15 mouse cellular contexts compared by ENCODE assay signal in genomic region chr1:155322183-155322582, GRCm38 (mm10).
DNase-seq lines count a peak whose midpoint lies in the region; ATAC-seq and TF ChIP-seq lines count a peak whose summit lies in the region.
"Had no signal": no experiment of that assay in that cellular context is flagged by ENCODE, and none has a peak within 500 bp of the region (broad histone marks: within the 10 kb centered on the region; RNA-seq: fewer than 3 reads in every experiment).

No protein-coding gene starts in this region.

- ATAC-seq in midbrain, embryonic 13.5 days: no peak
- ATAC-seq in midbrain, postnatal 0 days (ENCODE audit: low FRiP score): no peak
- ATAC-seq: forebrain, postnatal 0 days; inflammation-experienced regulatory T-cells, adult 6 months had no signal

- TF ChIP-seq POLR2A in bone marrow macrophage, adult 2 months (IDR thresholded peaks at IDR 0.05; ENCODE audit: borderline replicate concordance, low read depth, low read length): no peak

- H3K9me3 ChIP-seq in midbrain, embryonic 13.5 days: no peaks in the 10 kb centered on the region
- H3K9me3 ChIP-seq in midbrain, postnatal 0 days (ENCODE audit: low read length): no peaks in the 10 kb centered on the region
- H3K9me3 ChIP-seq: embryonic facial prominence, embryonic 15.5 days; heart, embryonic 13.5 days; limb, embryonic 13.5 days had no signal

- TF ChIP-seq CTCF in midbrain, postnatal 0 days (IDR thresholded peaks at IDR 0.05): no peak
- no peak for TF ChIP-seq CTCF in bone marrow macrophage, adult 2 months (IDR thresholded peaks at IDR 0.05; ENCODE audit: low read depth, low read length)

- H3K36me3 ChIP-seq in midbrain, embryonic 13.5 days: 0 out of 2 replicates have a peak, but pooled peaks cover 3% of the 10 kb centered on the region
- H3K36me3 ChIP-seq in midbrain, postnatal 0 days (ENCODE audit: insufficient read depth, low read length): no peaks in the 10 kb centered on the region
- H3K36me3 ChIP-seq: embryonic facial prominence, embryonic 15.5 days had no signal

- WGBS in midbrain, embryonic 13.5 days: 88% methylated on average over 1 of the region's 1 CpGs
- 84% methylated on average over 1 of the region's 1 CpGs for WGBS in midbrain, postnatal 0 days

- H3K9ac ChIP-seq in midbrain, embryonic 13.5 days (replicated peaks): no peak overlapping the region
- no peak overlapping the region for H3K9ac ChIP-seq in midbrain, postnatal 0 days (replicated peaks; ENCODE audit: low read length, poor library complexity, severe bottlenecking)
- H3K9ac ChIP-seq: embryonic facial prominence, embryonic 15.5 days; forebrain, postnatal 0 days; heart, embryonic 13.5 days; limb, embryonic 13.5 days had no signal

- no peak for DNase-seq in midbrain, postnatal 0 days (ENCODE audit: low spot score)
- peak; percentile 65 for DNase-seq in lung, postnatal 25 days (ENCODE audit: low spot score)
- DNase-seq in thymus, postnatal 36 days: peak; percentile 4 to 12
- no peak for DNase-seq in heart, adult 11 months
- no peak for DNase-seq in heart, adult 18-20 months
- DNase-seq in spleen, postnatal 4 days (ENCODE audit: low spot score in 2 of 2): no peak
- DNase-seq: cerebellum, adult 8-10 months; forebrain, postnatal 0 days had no signal

- no peak overlapping the region for H3K4me3 ChIP-seq in midbrain, embryonic 13.5 days (replicated peaks)
- no peak overlapping the region for H3K4me3 ChIP-seq in midbrain, postnatal 0 days (ENCODE audit: low read depth, low read length)
- H3K4me3 ChIP-seq in bone marrow macrophage, adult 2 months (ENCODE audit: insufficient read depth, low read length): no peak overlapping the region
- H3K4me3 ChIP-seq: embryonic facial prominence, embryonic 15.5 days; heart, embryonic 13.5 days; limb, embryonic 13.5 days had no signal

- H3K27ac ChIP-seq in midbrain, embryonic 13.5 days: peak overlapping the region; percentile 35; the same call in 1 of the 2 replicates
- no peak overlapping the region for H3K27ac ChIP-seq in midbrain, postnatal 0 days (ENCODE audit: low read depth, low read length)
- 0 out of 2 replicates have a peak overlapping the region, but pooled peaks have one; percentile 37 for H3K27ac ChIP-seq in bone marrow macrophage, adult 2 months (ENCODE audit: insufficient read depth, low read depth, low read length)
- H3K27ac ChIP-seq: embryonic facial prominence, embryonic 15.5 days; heart, embryonic 13.5 days; limb, embryonic 13.5 days had no signal

- H3K4me1 ChIP-seq in midbrain, embryonic 13.5 days (replicated peaks): peaks cover 22% of the 10 kb centered on the region
- no peaks in the 10 kb centered on the region for H3K4me1 ChIP-seq in midbrain, postnatal 0 days (ENCODE audit: insufficient read depth, low read length)
- peaks cover 5% of the 10 kb centered on the region for H3K4me1 ChIP-seq in bone marrow macrophage, adult 2 months (ENCODE audit: control insufficient read depth, insufficient read depth, low read length)
- H3K4me1 ChIP-seq: embryonic facial prominence, embryonic 15.5 days; heart, embryonic 13.5 days; limb, embryonic 13.5 days had no signal

- H3K27me3 ChIP-seq in midbrain, embryonic 13.5 days: no peaks in the 10 kb centered on the region
- H3K27me3 ChIP-seq in midbrain, postnatal 0 days (ENCODE audit: insufficient read depth, low read length): no peaks in the 10 kb centered on the region
- H3K27me3 ChIP-seq: embryonic facial prominence, embryonic 15.5 days; heart, embryonic 13.5 days; limb, embryonic 13.5 days had no signal

- H3K4me2 ChIP-seq in midbrain, embryonic 13.5 days (replicated peaks): no peak overlapping the region
- no peak overlapping the region for H3K4me2 ChIP-seq in midbrain, postnatal 0 days (ENCODE audit: low read depth, low read length, poor library complexity, severe bottlenecking)
- H3K4me2 ChIP-seq: embryonic facial prominence, embryonic 15.5 days; heart, embryonic 13.5 days; limb, embryonic 13.5 days; midbrain, embryonic 11.5 days had no signal

Comparison
In these comparisons a context has a peak if more than half of its experiments do, and no peak if none do; other contexts are left out.
1. DNase-seq: peak in lung, postnatal 25 days (single experiment) and thymus, postnatal 36 days (2 of 2); none in midbrain, postnatal 0 days (single experiment), heart, adult 11 months (single experiment), heart, adult 18-20 months (0 of 2) and spleen, postnatal 4 days (0 of 2).